Mouse (Mus musculus) kidney, embryonic 15.5 days (tissue): ENCODE measurements around the gene Tefm. TPM values are rescaled to one million over a fixed set of nuclear protein-coding genes. Genes with fewer than 3 reads are reported as not detected.

Source experiments
- ATAC-seq: fragments of 200-750 bp; cut with Nextera tagmentation; replicated peaks from 2 replicates; pipeline ENCODE4 v1.8.0; 2017; ENCODE audit warnings: moderate TSS enrichment; ENCODE audit not compliant: low FRiP score
- H3K27ac ChIP-seq: fragments of 300-500 bp; sonication (generic); 2 replicates; pipeline ENCODE4 v1.5.1; 2015; ENCODE audit warnings: mild to moderate bottlenecking, inconsistent platforms
- H3K27me3 ChIP-seq: fragments of 300-500 bp; sonication (generic); 2 replicates; pipeline ENCODE4 v1.6.1; 2015; ENCODE audit warnings: inconsistent platforms
- H3K36me3 ChIP-seq: fragments of 300-500 bp; sonication (generic); 2 replicates; pipeline ENCODE4 v1.6.1; 2015; ENCODE audit warnings: inconsistent platforms
- H3K4me1 ChIP-seq: fragments of 300-500 bp; sonication (generic); 2 replicates; pipeline ENCODE4 v1.6.1; 2015; ENCODE audit warnings: inconsistent platforms
- H3K4me2 ChIP-seq: fragments of 300-500 bp; sonication (generic); 2 replicates; pipeline ENCODE4 v1.6.1; 2015; ENCODE audit warnings: moderate library complexity, mild to moderate bottlenecking, inconsistent platforms
- H3K4me3 ChIP-seq: fragments of 300-500 bp; sonication (generic); replicated peaks from 2 replicates; pipeline ENCODE4 v1.5.1; 2015; ENCODE audit warnings: mild to moderate bottlenecking, inconsistent platforms
- H3K9ac ChIP-seq: fragments of 300-500 bp; sonication (generic); 2 replicates; pipeline ENCODE4 v1.6.1; 2015; ENCODE audit warnings: mild to moderate bottlenecking, inconsistent platforms
- H3K9me3 ChIP-seq: fragments of 300-500 bp; sonication (generic); replicated peaks from 2 replicates; pipeline ENCODE4 v1.6.1; 2016; ENCODE audit warnings: inconsistent platforms
- WGBS: fragments of 180-500 bp; shearing (Covaris S2); methylation state at CpG from one replicate; pipeline ENCODE4 v1.1.7; 2015; ENCODE audit warnings: mixed read lengths; 5-methylcytosine and 5-hydroxymethylcytosine counted together
- polyA plus RNA-seq: library from polyadenylated mRNA; unstranded; fragments of >200 nt; fragmentation: Nextera tagmentation; extraction: Ambion mirVana; gene quantifications from 2 replicates; pipeline ENCODE4 v1.2.1, GENCODE M21; 2015

The Tefm gene
- polyA plus RNA-seq, 1 experiment from 2014 or later = 36.8 TPM

GRCm38 (mm10) chr11:80171884-80172283, 29.9 kb upstream of the Tefm start:
- no peak overlapping the region for H3K4me3 ChIP-seq
- WGBS = 72% methylated on average over 4 of the region's 4 CpGs
- H3K36me3 ChIP-seq = no peaks in the 10 kb centered on the region
- ATAC-seq = no peak
- H3K4me1 ChIP-seq = peaks cover under 1% of the 10 kb centered on the region; the same call in 1 of the 2 replicates
- H3K9ac ChIP-seq = no peak overlapping the region
- no peak overlapping the region for H3K4me2 ChIP-seq
- H3K27me3 ChIP-seq = no peaks in the 10 kb centered on the region
- no peaks in the 10 kb centered on the region for H3K9me3 ChIP-seq
- no peak overlapping the region for H3K27ac ChIP-seq

GRCm38 (mm10) chr11:80170351-80170750, 28.4 kb upstream of the Tefm start:
- no peak overlapping the region for H3K27ac ChIP-seq
- no peaks in the 10 kb centered on the region for H3K4me1 ChIP-seq
- no peaks in the 10 kb centered on the region for H3K9me3 ChIP-seq
- no peak overlapping the region for H3K9ac ChIP-seq
- H3K27me3 ChIP-seq = no peaks in the 10 kb centered on the region
- no peak overlapping the region for H3K4me3 ChIP-seq
- WGBS = 76% methylated on average over 5 of the region's 5 CpGs
- ATAC-seq = no peak
- no peak overlapping the region for H3K4me2 ChIP-seq
- no peaks in the 10 kb centered on the region for H3K36me3 ChIP-seq

GRCm38 (mm10) chr11:80169629-80170028, 27.7 kb upstream of the Tefm start:
- Histone ChIP-seq H3K4me3 (no peak overlapping the region), H3K27ac (no peak overlapping the region), H3K9me3 (no peaks in the 10 kb centered on the region), H3K36me3 (no peaks in the 10 kb centered on the region), H3K27me3 (no peaks in the 10 kb centered on the region), H3K4me1 (no peaks in the 10 kb centered on the region), H3K9ac (no peak overlapping the region), H3K4me2 (no peak overlapping the region)
- ATAC-seq = no peak
- WGBS = 81% methylated on average over 3 of the region's 3 CpGs

- H3K27ac ChIP-seq = no peak overlapping the region
- no peak for ATAC-seq
- H3K4me2 ChIP-seq = no peak overlapping the region
- H3K4me3 ChIP-seq = no peak overlapping the region
- no peaks in the 10 kb centered on the region for H3K9me3 ChIP-seq
- H3K9ac ChIP-seq = no peak overlapping the region
- WGBS = 80% methylated on average over 4 of the region's 4 CpGs
- H3K4me1 ChIP-seq = peaks cover 3% of the 10 kb centered on the region
- no peaks in the 10 kb centered on the region for H3K27me3 ChIP-seq
- no peaks in the 10 kb centered on the region for H3K36me3 ChIP-seq
These were observed 26.8 kb upstream of the Tefm start for GRCm38 (mm10) chr11:80168611-80169249.

GRCm38 (mm10) chr11:80168121-80168520, 26.1 kb upstream of the Tefm start:
- Histone ChIP-seq H3K4me3 (no peak overlapping the region), H3K9ac (no peak overlapping the region), H3K9me3 (no peaks in the 10 kb centered on the region), H3K4me2 (no peak overlapping the region), H3K36me3 (no peaks in the 10 kb centered on the region), H3K4me1 (peaks cover 7% of the 10 kb centered on the region), H3K27me3 (no peaks in the 10 kb centered on the region), H3K27ac (no peak overlapping the region)
- no peak for ATAC-seq
- WGBS = 88% methylated on average over 9 of the region's 9 CpGs

GRCm38 (mm10) chr11:80164224-80164623, 22.2 kb upstream of the Tefm start:
- Histone ChIP-seq H3K27me3 (no peaks in the 10 kb centered on the region), H3K4me3 (no peak overlapping the region), H3K4me1 (peaks cover 7% of the 10 kb centered on the region), H3K9me3 (no peaks in the 10 kb centered on the region), H3K4me2 (no peak overlapping the region), H3K9ac (no peak overlapping the region), H3K36me3 (no peaks in the 10 kb centered on the region), H3K27ac (no peak overlapping the region)
- 40% methylated on average over 2 of the region's 2 CpGs for WGBS
- ATAC-seq = peak; percentile 70; the same call in 1 of the 2 replicates

- no peak overlapping the region for H3K4me3 ChIP-seq
- 69% methylated on average over 7 of the region's 7 CpGs for WGBS
- peak overlapping the region; percentile 71 for H3K27ac ChIP-seq
- H3K4me1 ChIP-seq = peaks cover 7% of the 10 kb centered on the region
- no peaks in the 10 kb centered on the region for H3K9me3 ChIP-seq
- no peak overlapping the region for H3K4me2 ChIP-seq
- no peak for ATAC-seq
- H3K9ac ChIP-seq = no peak overlapping the region
- no peaks in the 10 kb centered on the region for H3K36me3 ChIP-seq
- no peaks in the 10 kb centered on the region for H3K27me3 ChIP-seq
These were observed 21.6 kb upstream of the Tefm start for GRCm38 (mm10) chr11:80163362-80164116.

- Histone ChIP-seq H3K36me3 (no peaks in the 10 kb centered on the region), H3K9me3 (no peaks in the 10 kb centered on the region), H3K27me3 (peaks cover 6% of the 10 kb centered on the region; the same call in 1 of the 2 replicates), H3K4me2 (no peak overlapping the region), H3K9ac (no peak overlapping the region), H3K27ac (no peak overlapping the region), H3K4me1 (peaks cover 7% of the 10 kb centered on the region), H3K4me3 (no peak overlapping the region)
- 79% methylated on average over 4 of the region's 4 CpGs for WGBS
- no peak for ATAC-seq
These were observed 19.1 kb upstream of the Tefm start for GRCm38 (mm10) chr11:80161041-80161440.

GRCm38 (mm10) chr11:80159018-80159417, 17.0 kb upstream of the Tefm start:
- no peaks in the 10 kb centered on the region for H3K36me3 ChIP-seq
- no peak overlapping the region for H3K27ac ChIP-seq
- peaks cover 14% of the 10 kb centered on the region for H3K4me1 ChIP-seq
- H3K9ac ChIP-seq = no peak overlapping the region
- WGBS = 78% methylated on average over 7 of the region's 7 CpGs
- H3K4me2 ChIP-seq = no peak overlapping the region
- H3K27me3 ChIP-seq = peaks cover 25% of the 10 kb centered on the region
- ATAC-seq = no peak
- H3K9me3 ChIP-seq = no peaks in the 10 kb centered on the region
- no peak overlapping the region for H3K4me3 ChIP-seq

- ATAC-seq = no peak
- no peak overlapping the region for H3K4me3 ChIP-seq
- peaks cover 46% of the 10 kb centered on the region for H3K27me3 ChIP-seq
- H3K36me3 ChIP-seq = no peaks in the 10 kb centered on the region
- H3K4me2 ChIP-seq = no peak overlapping the region
- H3K9ac ChIP-seq = no peak overlapping the region
- whole genome bisulfite sequencing = 80% methylated on average over 4 of the region's 4 CpGs
- no peaks in the 10 kb centered on the region for H3K9me3 ChIP-seq
- H3K27ac ChIP-seq = no peak overlapping the region
- H3K4me1 ChIP-seq = peaks cover 8% of the 10 kb centered on the region; the same call in 1 of the 2 replicates
These were observed 14.9 kb upstream of the Tefm start for GRCm38 (mm10) chr11:80156841-80157240.

- WGBS = 87% methylated on average over 4 of the region's 4 CpGs
- ATAC-seq = no peak
These were observed 14.0 kb upstream of the Tefm start for GRCm38 (mm10) chr11:80155961-80156360.

GRCm38 (mm10) chr11:80155541-80155940, 13.6 kb upstream of the Tefm start:
- Histone ChIP-seq H3K9me3 (no peaks in the 10 kb centered on the region), H3K4me1 (peaks cover 8% of the 10 kb centered on the region; the same call in 1 of the 2 replicates), H3K4me2 (no peak overlapping the region), H3K27ac (no peak overlapping the region), H3K27me3 (peaks cover 46% of the 10 kb centered on the region), H3K9ac (no peak overlapping the region), H3K4me3 (no peak overlapping the region), H3K36me3 (no peaks in the 10 kb centered on the region)
- 84% methylated on average over 8 of the region's 8 CpGs for WGBS
- no peak for ATAC-seq

More at GRCm38 (mm10) chr11:80155961-80156360, 14.0 kb upstream of the Tefm start:
- H3K36me3 ChIP-seq = no peaks in the 10 kb centered on the region
- no peak overlapping the region for H3K9ac ChIP-seq
- peaks cover 46% of the 10 kb centered on the region for H3K27me3 ChIP-seq
- H3K27ac ChIP-seq = no peak overlapping the region
- H3K4me2 ChIP-seq = no peak overlapping the region
- H3K4me1 ChIP-seq = peaks cover 8% of the 10 kb centered on the region; the same call in 1 of the 2 replicates
- no peaks in the 10 kb centered on the region for H3K9me3 ChIP-seq
- H3K4me3 ChIP-seq = no peak overlapping the region
